Mouse (Mus musculus): ENCODE data around the gene Dclre1b. TPM values are rescaled to one million over a fixed set of nuclear protein-coding genes. Genes with fewer than 3 reads are reported as not detected.

Dclre1b gene
- total RNA-seq, 1 experiment from 2014 or later, result 13.4 TPM

DNA sequence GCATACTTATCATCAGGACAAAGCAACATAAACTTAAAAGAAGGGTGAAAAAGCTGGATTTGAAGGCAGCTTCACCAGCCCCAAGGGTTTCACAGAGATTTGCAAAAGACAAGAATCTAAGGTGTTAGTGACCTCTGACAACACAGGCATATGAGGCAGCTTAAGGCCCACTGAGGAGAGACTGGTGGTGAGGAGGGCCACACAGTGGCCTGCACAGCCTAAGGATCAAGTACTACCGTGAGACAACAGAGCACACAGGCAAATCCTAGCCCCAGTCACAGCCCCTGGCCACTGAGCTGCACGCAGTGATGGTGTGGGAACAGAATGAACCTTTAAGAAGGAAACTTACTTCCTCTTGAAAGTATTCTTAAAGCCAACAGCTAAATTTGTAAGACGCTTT is 35.7 kb downstream of the Dclre1b start:
- DNase-seq, result no peak

DNA sequence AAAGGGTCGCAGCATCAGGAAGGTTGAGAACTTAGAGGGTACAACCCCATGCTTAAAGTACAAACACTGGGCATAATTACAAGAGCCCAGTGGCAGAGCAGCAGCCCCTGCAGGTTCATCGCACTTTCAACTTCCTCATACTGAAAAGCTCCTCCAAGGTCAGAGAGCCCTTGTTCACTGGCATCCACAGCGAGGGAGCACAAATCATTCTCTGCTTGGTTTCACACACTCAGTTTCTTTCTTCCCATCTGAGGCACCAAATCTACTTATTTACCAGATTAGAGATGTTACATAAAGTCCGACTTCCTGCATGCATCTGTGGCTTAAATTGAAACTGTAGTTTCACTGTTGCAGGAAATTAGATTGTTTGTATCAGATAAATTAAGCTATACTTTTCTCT is 36.4 kb downstream of the Dclre1b start:
- no peak for DNase-seq

DNA sequence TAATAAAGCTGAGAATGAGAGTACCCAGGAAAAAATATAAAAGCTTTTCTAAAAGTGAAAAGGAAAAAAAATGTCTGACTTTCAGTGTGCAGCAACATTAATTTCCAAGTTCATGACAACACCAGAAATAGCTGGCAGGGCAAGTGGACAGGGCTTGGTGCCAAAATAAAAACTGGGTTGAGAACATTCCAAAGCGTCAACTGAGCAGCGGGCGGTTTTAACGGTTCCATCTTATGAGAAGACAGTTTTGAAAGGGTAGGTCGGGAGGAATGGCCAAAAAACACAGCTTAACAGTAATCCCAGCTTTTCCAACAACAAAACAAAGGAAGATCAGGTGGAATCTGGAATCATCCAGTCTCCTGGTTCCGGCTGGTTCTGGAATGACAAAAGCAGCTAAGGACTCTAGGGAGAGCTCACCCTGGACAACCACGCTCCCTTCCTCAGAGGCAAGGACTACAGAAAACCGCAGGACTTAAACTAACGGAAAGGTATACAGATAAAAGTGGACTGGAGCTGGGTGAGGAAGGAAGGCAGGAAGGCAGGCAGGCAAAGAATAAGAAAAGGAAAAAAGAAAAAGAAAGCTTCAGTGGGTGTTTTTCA is 37.6 kb downstream of the Dclre1b start:
- DNase-seq, result peak; percentile 76

DNA sequence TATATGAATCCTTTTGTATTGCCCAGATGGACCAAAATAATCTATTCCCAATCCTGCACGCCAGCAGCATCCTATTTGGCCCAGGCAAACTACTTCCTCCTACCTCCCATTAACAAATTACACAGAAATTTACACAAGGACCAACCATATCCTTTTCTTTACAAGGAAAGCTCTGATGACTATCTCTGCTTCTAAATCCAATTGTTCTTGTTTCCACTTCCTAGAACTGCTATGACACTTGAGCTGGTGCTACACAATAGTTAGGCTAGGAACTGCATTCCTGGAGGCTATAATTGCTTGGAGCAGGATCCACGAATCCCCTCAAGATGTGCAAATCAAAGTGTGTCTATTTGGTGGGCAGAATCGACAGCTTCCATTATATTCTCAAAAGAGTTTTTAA is 42.5 kb downstream of the Dclre1b start:
- DNase-seq, result no peak

DNA sequence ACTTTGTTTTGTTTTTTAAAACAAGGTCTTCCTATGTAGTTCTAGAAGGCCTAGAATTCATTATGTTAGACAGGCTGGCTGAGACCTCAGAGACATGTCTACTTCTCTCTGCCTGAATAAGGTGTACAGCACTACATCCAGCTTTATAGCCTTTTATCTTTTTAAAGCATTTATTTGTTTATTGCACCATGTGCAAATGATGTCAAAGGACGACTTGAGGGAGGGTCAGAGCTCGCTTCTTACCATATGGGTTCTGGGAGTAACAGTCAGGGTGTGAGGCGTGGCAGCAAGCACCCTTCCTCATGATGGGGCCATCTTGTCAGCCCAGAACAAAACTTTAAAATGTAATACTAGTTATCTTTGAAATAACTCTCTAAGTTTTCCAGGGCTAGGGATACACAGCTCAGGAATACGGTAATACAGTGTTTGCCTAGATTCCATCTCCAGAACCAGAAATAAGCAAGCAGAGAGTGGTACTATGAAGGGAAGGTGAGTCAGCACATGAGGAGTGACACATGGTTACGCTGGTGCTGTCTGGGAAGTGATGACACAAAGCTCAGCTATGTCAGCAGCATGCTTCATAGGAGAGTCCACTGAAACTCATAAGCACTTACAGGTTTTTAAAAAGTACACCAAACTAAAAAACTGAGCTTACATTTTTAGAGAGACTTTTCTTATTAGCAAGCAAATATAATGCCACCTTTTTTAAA is 49.8 kb downstream of the Dclre1b start:
- no peak for DNase-seq

DNA sequence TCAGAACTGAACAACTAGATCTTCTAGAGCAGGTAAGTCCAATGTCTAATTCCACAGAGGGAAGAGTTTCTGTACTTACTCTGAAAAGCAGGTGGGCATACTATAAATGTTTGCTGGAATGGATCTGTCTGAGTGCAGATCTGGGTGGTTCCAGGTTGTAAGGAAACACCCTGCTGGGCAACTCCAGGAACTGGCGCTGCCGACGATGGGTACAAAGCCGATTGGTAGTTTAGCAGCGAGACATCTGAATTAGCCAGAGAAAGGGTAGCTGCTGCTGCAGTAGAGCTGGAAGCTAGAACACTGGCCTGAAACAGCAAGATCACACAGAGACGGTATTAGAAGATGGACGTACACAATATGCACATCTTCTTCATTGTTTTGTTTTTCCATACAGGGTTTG is 50.8 kb downstream of the Dclre1b start:
- no peak for DNase-seq

DNA sequence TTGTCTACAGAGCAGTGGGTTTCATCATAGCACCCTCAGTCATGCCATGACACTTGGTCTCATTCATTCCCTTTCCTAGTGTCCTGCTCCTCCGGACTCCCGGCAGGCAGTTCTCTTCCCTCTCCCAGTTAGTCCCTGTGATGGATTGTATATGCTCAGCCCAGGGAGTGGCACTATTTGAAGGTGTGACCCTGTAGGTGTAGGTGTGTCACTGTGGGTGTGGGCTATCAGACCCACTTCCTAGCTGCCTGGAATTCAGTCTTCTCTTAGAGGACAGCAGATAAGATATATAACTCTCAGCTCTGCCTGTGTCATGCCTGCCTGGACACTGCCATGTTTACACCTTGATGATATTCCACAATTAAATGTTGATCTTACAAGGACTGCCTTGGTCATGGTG is 52.3 kb downstream of the Dclre1b start:
- no peak for DNase-seq

DNA sequence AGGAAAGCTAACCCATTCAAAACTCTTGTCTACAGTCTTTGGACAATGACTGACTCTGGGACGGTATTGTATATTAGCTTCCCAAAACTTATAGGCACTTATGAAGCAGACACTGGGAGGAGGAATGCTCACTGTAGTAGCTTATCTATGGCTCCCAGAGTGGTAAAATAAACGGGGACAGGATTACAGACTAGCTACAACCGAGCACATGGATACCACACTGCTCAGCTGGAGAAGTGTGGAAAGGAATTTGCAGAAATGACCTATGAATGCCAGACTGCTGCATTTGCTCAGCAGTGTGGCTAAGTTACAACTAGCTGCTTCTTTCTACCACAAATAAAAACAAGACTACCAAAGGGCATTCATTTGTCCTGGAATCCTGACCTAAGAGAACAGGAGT is 53.9 kb downstream of the Dclre1b start:
- no peak for DNase-seq

DNA sequence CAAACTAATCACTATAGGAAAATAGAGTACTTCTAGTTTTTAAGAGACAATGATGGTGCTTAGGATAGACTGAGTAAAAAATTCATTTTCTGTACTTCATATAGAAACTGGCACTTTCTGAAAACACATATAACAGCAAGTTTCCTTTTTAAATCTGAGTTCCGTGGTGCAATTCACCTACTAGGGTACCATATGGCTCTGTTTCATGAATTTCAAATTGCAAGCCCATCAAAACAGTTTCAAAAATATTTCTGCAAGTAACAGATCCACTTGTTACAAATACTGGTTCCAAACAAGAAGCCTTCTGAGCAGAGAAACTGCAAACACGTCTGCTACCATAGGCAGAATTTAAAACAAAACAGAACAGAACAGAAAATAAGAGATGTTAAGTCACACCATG is 57.7 kb downstream of the Dclre1b start:
- DNase-seq, result no peak

Other genes starting within 250 kb of the Dclre1b start
- gene Syt6, start 234.2 kb downstream of the Dclre1b start, total RNA-seq (2021), result not detected in 2 replicates
- 2.1 and 2.6 TPM in 2 replicates for gene Atg4a-ps, start 163.4 kb downstream of the Dclre1b start, total RNA-seq (2021)
- gene Olfml3, start 71.4 kb downstream of the Dclre1b start, total RNA-seq (2021), result 6.9 and 9.0 TPM in 2 replicates
- gene Gm10964, start 70.1 kb downstream of the Dclre1b start, total RNA-seq (2021), result not detected in 2 replicates
- gene Hipk1, start 17.9 kb downstream of the Dclre1b start, total RNA-seq (2021), result 135 and 139 TPM in 2 replicates
- 19.6 and 23.5 TPM in 2 replicates for gene Ap4b1, start 76 bp upstream of the Dclre1b start, total RNA-seq (2021)
- gene Gm43064, start 129 bp upstream of the Dclre1b start, total RNA-seq (2021), result 0.21 TPM in 1 of 2 replicates, not detected in the other
- gene Bcl2l15, start 23.2 kb upstream of the Dclre1b start, total RNA-seq (2021), result 0.70 TPM in 1 of 2 replicates, not detected in the other
- gene Ptpn22, start 50.4 kb upstream of the Dclre1b start, total RNA-seq (2021), result 1.1 TPM in 1 of 2 replicates, not detected in the other
- 17.7 and 20.2 TPM in 2 replicates for gene Rsbn1, start 104.7 kb upstream of the Dclre1b start, total RNA-seq (2021)
- 19.6 and 21.9 TPM in 2 replicates for gene Phtf1, start 158.7 kb upstream of the Dclre1b start, total RNA-seq (2021)

All from adrenal gland, postnatal 25 days (tissue).